Comparison of ENCODE assay signal across 12 mouse cellular contexts in genomic region chr11:113100800-113101199, GRCm38 (mm10).
DNase-seq lines count a peak whose midpoint lies in the region; ATAC-seq lines count a peak whose summit lies in the region.
"Had no signal": no experiment of that assay in that cellular context is flagged by ENCODE, and none has a peak within 500 bp of the region (broad histone marks: within the 10 kb centered on the region; RNA-seq: fewer than 3 reads in every experiment).

No protein-coding gene starts in this region.

- intact Hi-C loops in gastrocnemius, postnatal 36 days (cut with DNase I): no loop called here

- H3K4me2 ChIP-seq in hindbrain, embryonic 11.5 days (replicated peaks; ENCODE audit: low read depth, low read length): no peak overlapping the region
- H3K4me2 ChIP-seq in limb, embryonic 15.5 days: no peak overlapping the region

- H3K4me1 ChIP-seq in hindbrain, embryonic 10.5 days (replicated peaks): peaks cover 61% of the 10 kb centered on the region
- no peaks in the 10 kb centered on the region for H3K4me1 ChIP-seq in hindbrain, embryonic 11.5 days (replicated peaks; ENCODE audit: control insufficient read depth, insufficient read depth, low read length)
- peaks cover 11% of the 10 kb centered on the region for H3K4me1 ChIP-seq in brown adipose tissue, adult 24 weeks (ENCODE audit: control insufficient read depth, insufficient read depth, insufficient read length, low read length)
- H3K4me1 ChIP-seq in limb, embryonic 15.5 days: peaks cover 47% of the 10 kb centered on the region
- H3K4me1 ChIP-seq: megakaryocyte, embryonic 14.5 days had no signal

- DNase-seq in hindbrain, embryonic 10.5 days (ENCODE audit: low spot score): no peak
- DNase-seq in hindbrain, embryonic 11.5 days (ENCODE audit: low spot score): no peak
- DNase-seq in 3134 (ENCODE audit: extremely low read depth, insufficient read length, low spot score): peak; percentile 56
- DNase-seq in gastrocnemius, postnatal 36 days: no peak
- DNase-seq in cerebellum, postnatal 10 days: no peak
- DNase-seq: gastrocnemius, postnatal 10 days had no signal

- ATAC-seq in hindbrain, embryonic 11.5 days (ENCODE audit: low FRiP score): no peak
- no peak for ATAC-seq in limb, embryonic 15.5 days (ENCODE audit: insufficient number of reproducible peaks, low FRiP score, low TSS enrichment, low read depth)
- no peak for ATAC-seq in CD4-positive, CD25-positive, alpha-beta regulatory T cell, adult 4 months
- ATAC-seq: inflammation-experienced regulatory T-cells, adult 6 months had no signal

- peak overlapping the region; percentile 66; the same call in 1 of the 2 replicates for H3K27ac ChIP-seq in hindbrain, embryonic 10.5 days
- no peak overlapping the region for H3K27ac ChIP-seq in hindbrain, embryonic 11.5 days (ENCODE audit: low read depth, low read length)
- H3K27ac ChIP-seq in brown adipose tissue, adult 24 weeks (replicated peaks; ENCODE audit: low read depth, low read length): no peak overlapping the region
- H3K27ac ChIP-seq in limb, embryonic 15.5 days: peak overlapping the region; percentile 4; the same call in 1 of the 2 replicates
- H3K27ac ChIP-seq: left cerebral cortex, adult 2 months had no signal

- H3K27me3 ChIP-seq in hindbrain, embryonic 10.5 days (ENCODE audit: insufficient read depth, poor library complexity, severe bottlenecking): no peaks in the 10 kb centered on the region
- no peaks in the 10 kb centered on the region for H3K27me3 ChIP-seq in hindbrain, embryonic 11.5 days (ENCODE audit: control insufficient read depth, insufficient read depth, low read length)
- no peaks in the 10 kb centered on the region for H3K27me3 ChIP-seq in limb, embryonic 15.5 days
- H3K27me3 ChIP-seq: megakaryocyte, embryonic 14.5 days had no signal

- H3K36me3 ChIP-seq in hindbrain, embryonic 10.5 days: no peaks in the 10 kb centered on the region
- no peaks in the 10 kb centered on the region for H3K36me3 ChIP-seq in hindbrain, embryonic 11.5 days (ENCODE audit: control insufficient read depth, insufficient read depth, low read length)
- no peaks in the 10 kb centered on the region for H3K36me3 ChIP-seq in limb, embryonic 15.5 days

- no peak overlapping the region for H3K4me3 ChIP-seq in hindbrain, embryonic 10.5 days
- no peak overlapping the region for H3K4me3 ChIP-seq in hindbrain, embryonic 11.5 days (ENCODE audit: low read depth, low read length)
- H3K4me3 ChIP-seq in brown adipose tissue, adult 24 weeks (ENCODE audit: insufficient read depth, low read depth, low read length): peak overlapping the region; percentile 6; the same call in 1 of the 2 replicates
- no peak overlapping the region for H3K4me3 ChIP-seq in limb, embryonic 15.5 days
- H3K4me3 ChIP-seq: left cerebral cortex, adult 2 months had no signal

- no peaks in the 10 kb centered on the region for H3K9me3 ChIP-seq in hindbrain, embryonic 10.5 days
- H3K9me3 ChIP-seq in hindbrain, embryonic 11.5 days (ENCODE audit: control insufficient read depth, low read length): no peaks in the 10 kb centered on the region
- H3K9me3 ChIP-seq in limb, embryonic 15.5 days: no peaks in the 10 kb centered on the region

- no peak overlapping the region for H3K9ac ChIP-seq in hindbrain, embryonic 11.5 days (ENCODE audit: low read depth, low read length)
- no peak overlapping the region for H3K9ac ChIP-seq in limb, embryonic 15.5 days

- 40% methylated on average over 9 of the region's 9 CpGs for WGBS in hindbrain, embryonic 10.5 days
- WGBS in hindbrain, embryonic 11.5 days: 41% methylated on average over 9 of the region's 9 CpGs
- 47% methylated on average over 9 of the region's 9 CpGs for WGBS in limb, embryonic 15.5 days

Comparison
In these comparisons a context has a peak if more than half of its experiments do, and no peak if none do; other contexts are left out.
1. H3K27ac ChIP-seq: peak in hindbrain, embryonic 10.5 days (single experiment) and limb, embryonic 15.5 days (single experiment); none in hindbrain, embryonic 11.5 days (single experiment) and brown adipose tissue, adult 24 weeks (single experiment).